Mouse (Mus musculus) forebrain, embryonic 16.5 days (tissue): ENCODE results near the gene Fancf. TPM values are rescaled to one million over a fixed set of nuclear protein-coding genes. Genes with fewer than 3 reads are reported as not detected.

Experiments
- ATAC-seq: fragments of 200-750 bp; cut with Nextera tagmentation; 2 replicates; pipeline ENCODE4 v1.8.0; 2017; ENCODE audit warnings: mild to moderate bottlenecking, moderate library complexity
- H3K27ac ChIP-seq: fragments of 300-500 bp; sonication (generic); 2 replicates; pipeline ENCODE4 v1.5.1; 2014; ENCODE audit warnings: low read length, control low read depth
- H3K27me3 ChIP-seq: fragments of 300-500 bp; sonication (generic); replicated peaks from 2 replicates; pipeline ENCODE4 v1.6.1; 2014; ENCODE audit warnings: low read length; ENCODE audit not compliant: control insufficient read depth, insufficient read depth
- H3K36me3 ChIP-seq: fragments of 300-500 bp; sonication (generic); 2 replicates; pipeline ENCODE4 v1.6.1; 2014; ENCODE audit not compliant: control insufficient read depth, insufficient read depth
- H3K4me1 ChIP-seq: fragments of 300-500 bp; sonication (generic); replicated peaks from 2 replicates; pipeline ENCODE4 v1.6.1; 2014; ENCODE audit warnings: low read length; ENCODE audit not compliant: control insufficient read depth, insufficient read depth
- H3K4me2 ChIP-seq: fragments of 300-500 bp; sonication (generic); 2 replicates; pipeline ENCODE4 v1.6.1; 2014; ENCODE audit warnings: mild to moderate bottlenecking, low read length, control low read depth
- H3K4me3 ChIP-seq: fragments of 300-500 bp; sonication (generic); replicated peaks from 2 replicates; pipeline ENCODE4 v1.5.1; 2014; ENCODE audit warnings: mild to moderate bottlenecking, low read length, control low read depth
- H3K9ac ChIP-seq: fragments of 300-500 bp; sonication (generic); replicated peaks from 2 replicates; pipeline ENCODE4 v1.6.1; 2014; ENCODE audit warnings: low read depth, low read length, control low read depth
- H3K9me3 ChIP-seq: fragments of 300-500 bp; sonication (generic); 2 replicates; pipeline ENCODE4 v1.6.1; 2016; ENCODE audit warnings: low read length; ENCODE audit not compliant: control insufficient read depth
- WGBS: fragments of 180-500 bp; shearing (Covaris S2); extraction: QIAGEN DNeasy Blood & Tissue Kit; methylation state at CpG from one replicate; pipeline ENCODE4 v1.1.7; 2014; 5-methylcytosine and 5-hydroxymethylcytosine counted together
- polyA plus RNA-seq: library from polyadenylated mRNA; unstranded; fragments of >200 nt; fragmentation: Nextera tagmentation; extraction: Ambion mirVana; gene quantifications from 2 replicates; pipeline ENCODE4 v1.2.1, GENCODE M21; 2015

Gene Fancf
- 8.5 and 9.4 TPM in 2 replicates for polyA plus RNA-seq

DNA sequence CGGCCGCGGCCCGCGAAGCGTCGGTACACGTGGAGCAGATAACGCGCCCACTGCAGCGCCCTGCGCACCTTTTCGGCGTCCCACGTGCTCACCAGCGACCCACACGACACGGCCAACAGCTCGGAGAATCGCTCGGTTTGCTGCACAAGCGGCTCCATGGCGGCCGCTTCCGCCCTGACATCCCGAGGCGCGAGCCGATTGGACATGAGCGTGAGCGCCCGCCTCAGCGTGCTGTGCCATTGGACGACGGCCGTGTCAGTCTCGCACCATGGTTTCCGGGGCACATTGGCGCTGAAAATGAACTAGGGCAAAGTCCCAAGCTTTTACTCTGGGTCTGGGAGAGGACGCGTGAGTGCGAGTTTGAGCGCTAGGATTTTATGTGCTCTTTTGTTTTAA is at the start of gene Fancf:
TSS of gene Fancf (minus strand) at position 171 of the 396 bp plus-strand sequence.
- H3K9me3 ChIP-seq = no peaks in the 10 kb centered on the region
- no peaks in the 10 kb centered on the region for H3K36me3 ChIP-seq
- H3K4me2 ChIP-seq = peak within 1 kb of the TSS; percentile 90
- H3K4me3 ChIP-seq = peak within 1 kb of the TSS; percentile 73
- H3K4me1 ChIP-seq = peaks cover 14% of the 10 kb centered on the region
- under 1% methylated on average over 43 of the region's 43 CpGs for WGBS
- no peaks in the 10 kb centered on the region for H3K27me3 ChIP-seq
- peak within 1 kb of the TSS; percentile 93 for H3K9ac ChIP-seq
- H3K27ac ChIP-seq = peak within 1 kb of the TSS; percentile 97
- ATAC-seq = peak; percentile 99

DNA sequence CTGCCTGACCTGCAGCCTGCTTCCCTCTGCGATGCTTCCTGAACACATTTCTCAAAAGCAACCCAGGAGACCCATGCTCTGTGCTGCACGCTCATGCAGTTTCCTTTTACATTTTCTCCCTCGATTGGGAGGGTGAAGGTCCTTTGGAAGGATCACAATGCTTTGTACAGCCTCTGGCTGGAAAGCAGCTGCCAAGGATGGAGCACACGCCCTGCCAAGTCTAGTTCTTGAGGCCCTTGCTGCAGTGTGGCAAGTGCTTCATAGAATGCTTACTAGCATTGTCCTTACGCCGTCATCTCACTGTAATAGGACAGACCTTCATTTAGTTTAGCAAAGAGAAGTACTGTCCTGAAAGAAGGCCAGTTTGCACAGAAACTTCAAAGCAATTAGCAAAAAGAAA is 37.0 kb upstream of the Fancf start:
- Histone ChIP-seq H3K9me3 (no peaks in the 10 kb centered on the region), H3K27ac (no peak overlapping the region), H3K27me3 (no peaks in the 10 kb centered on the region), H3K4me3 (no peak overlapping the region), H3K4me2 (no peak overlapping the region), H3K9ac (no peak overlapping the region), H3K36me3 (no peaks in the 10 kb centered on the region), H3K4me1 (no peaks in the 10 kb centered on the region)
- 39% methylated on average over 6 of the region's 6 CpGs for WGBS
- ATAC-seq = no peak

DNA sequence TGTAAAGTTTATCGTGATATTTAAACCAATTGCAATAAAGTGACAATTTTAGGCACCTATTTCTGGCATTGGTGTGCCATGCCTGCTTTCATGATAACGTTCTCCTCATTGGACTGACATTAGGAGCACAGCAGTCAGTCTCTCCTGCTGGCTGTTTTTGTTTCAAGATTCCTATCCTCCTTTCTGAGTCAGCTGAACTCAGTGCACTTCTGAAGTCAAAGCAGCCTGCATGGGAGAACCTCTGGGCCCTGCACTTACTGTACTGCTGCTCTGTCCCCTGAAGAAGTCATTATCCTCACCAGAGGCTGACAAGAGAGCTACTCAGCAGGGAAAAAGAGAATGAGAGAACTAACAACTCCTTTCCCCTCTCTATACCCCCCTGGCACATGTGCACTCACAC is 32.9 kb upstream of the Fancf start:
- 60% methylated on average over 2 of the region's 2 CpGs for WGBS
- H3K4me3 ChIP-seq = no peak overlapping the region
- H3K27ac ChIP-seq = no peak overlapping the region
- ATAC-seq = no peak
- H3K9ac ChIP-seq = no peak overlapping the region
- no peaks in the 10 kb centered on the region for H3K36me3 ChIP-seq
- H3K4me2 ChIP-seq = no peak overlapping the region
- no peaks in the 10 kb centered on the region for H3K4me1 ChIP-seq
- no peaks in the 10 kb centered on the region for H3K27me3 ChIP-seq
- no peaks in the 10 kb centered on the region for H3K9me3 ChIP-seq

DNA sequence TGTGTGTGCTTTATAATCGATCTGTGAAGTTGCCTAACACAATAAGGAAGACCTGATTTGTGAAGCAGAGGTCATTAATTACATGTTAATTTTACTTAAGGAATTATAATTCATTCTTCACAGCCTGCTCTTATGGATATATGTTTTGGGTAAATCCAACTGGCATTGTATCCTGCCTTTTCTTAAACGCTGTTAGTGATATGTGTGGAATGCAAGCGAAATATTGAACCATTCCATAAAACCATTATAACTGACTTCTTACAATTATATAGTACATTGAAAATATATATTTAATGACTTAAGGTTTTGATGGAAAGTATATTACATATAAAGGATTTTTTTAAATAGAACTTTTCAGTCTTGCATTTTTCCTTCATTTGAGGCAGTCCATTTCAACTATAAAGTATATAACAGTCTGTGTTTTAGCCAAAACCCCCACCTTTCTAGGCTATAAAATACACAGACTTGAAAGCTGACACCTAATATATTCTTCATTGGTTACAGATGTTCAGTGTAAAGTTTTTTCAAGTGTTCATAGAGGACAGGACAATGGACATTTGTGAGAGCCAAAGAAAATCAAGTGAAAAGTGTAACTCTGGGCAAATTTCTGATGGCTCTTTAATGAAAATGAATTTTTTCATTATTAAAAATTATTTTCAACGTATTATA is 32.2 kb upstream of the Fancf start:
- Histone ChIP-seq H3K9me3 (no peaks in the 10 kb centered on the region), H3K36me3 (no peaks in the 10 kb centered on the region), H3K27ac (no peak overlapping the region), H3K4me2 (no peak overlapping the region), H3K27me3 (no peaks in the 10 kb centered on the region), H3K4me1 (no peaks in the 10 kb centered on the region), H3K9ac (no peak overlapping the region), H3K4me3 (no peak overlapping the region)
- no peak for ATAC-seq
- 83% methylated on average over 4 of the region's 4 CpGs for WGBS

DNA sequence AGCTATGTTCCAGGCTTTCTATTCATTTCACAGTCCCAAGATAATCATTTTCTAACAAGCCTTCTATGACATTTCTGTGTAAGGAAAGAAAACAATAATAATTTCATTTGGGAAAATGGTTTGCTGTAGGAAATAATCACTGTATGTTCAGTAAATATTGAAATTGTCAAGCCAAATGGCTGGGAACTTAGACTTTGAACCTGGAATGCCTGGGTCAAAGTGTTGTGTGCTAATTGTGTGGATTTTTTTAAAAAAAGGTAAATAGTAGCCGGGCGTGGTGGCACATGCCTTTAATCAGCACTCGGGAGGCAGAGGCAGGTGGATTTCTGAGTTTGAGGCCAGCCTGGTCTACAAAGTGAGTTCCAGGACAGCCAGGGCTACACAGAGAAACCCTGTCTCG is 30.9 kb upstream of the Fancf start:
- 85% methylated on average over 4 of the region's 4 CpGs for WGBS
- H3K4me3 ChIP-seq = no peak overlapping the region
- no peaks in the 10 kb centered on the region for H3K9me3 ChIP-seq
- no peak overlapping the region for H3K4me2 ChIP-seq
- no peak overlapping the region for H3K9ac ChIP-seq
- no peaks in the 10 kb centered on the region for H3K27me3 ChIP-seq
- H3K36me3 ChIP-seq = no peaks in the 10 kb centered on the region
- ATAC-seq = no peak
- H3K27ac ChIP-seq = no peak overlapping the region
- H3K4me1 ChIP-seq = no peaks in the 10 kb centered on the region

DNA sequence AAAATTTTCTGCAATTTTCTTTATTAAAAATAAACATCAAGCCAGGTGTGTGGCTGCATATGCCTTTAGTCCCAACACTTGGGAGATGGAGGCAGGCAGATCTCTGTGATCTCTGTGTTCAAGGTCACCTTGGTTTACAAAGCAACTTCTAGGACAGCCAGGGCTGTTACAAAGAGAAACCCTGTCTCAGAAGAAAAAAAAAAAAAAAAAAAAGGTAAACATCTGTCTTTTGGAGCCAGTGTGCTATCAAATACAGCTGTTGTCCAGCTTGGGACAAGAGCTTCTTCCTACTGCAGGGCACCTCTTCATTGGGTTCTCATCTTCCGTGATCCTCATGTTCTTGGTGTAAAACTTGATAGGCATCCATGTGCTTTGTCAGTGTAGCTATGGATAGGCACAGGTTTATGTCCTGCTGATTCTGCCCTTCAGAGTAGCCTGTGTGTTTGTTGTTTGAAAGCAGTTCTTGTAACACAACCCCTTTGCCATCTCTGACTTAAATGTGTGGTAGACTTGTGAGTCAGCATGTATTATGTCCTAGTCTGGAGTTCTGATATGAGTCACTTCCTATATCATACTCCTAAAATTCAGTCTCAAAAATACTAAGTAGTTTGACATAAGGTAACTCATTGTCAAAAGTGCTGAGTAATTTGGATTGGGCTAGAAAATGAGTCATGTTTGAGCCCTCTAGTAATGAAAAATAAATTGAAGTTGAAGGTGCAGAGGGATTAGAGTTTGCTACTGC is 30.3 kb upstream of the Fancf start:
- no peaks in the 10 kb centered on the region for H3K9me3 ChIP-seq
- no peaks in the 10 kb centered on the region for H3K36me3 ChIP-seq
- H3K4me1 ChIP-seq = no peaks in the 10 kb centered on the region
- no peaks in the 10 kb centered on the region for H3K27me3 ChIP-seq
- WGBS = 97% methylated on average over 1 of the region's 1 CpGs
- ATAC-seq = no peak
- H3K9ac ChIP-seq = no peak overlapping the region
- H3K4me3 ChIP-seq = no peak overlapping the region
- H3K27ac ChIP-seq = no peak overlapping the region
- H3K4me2 ChIP-seq = no peak overlapping the region

DNA sequence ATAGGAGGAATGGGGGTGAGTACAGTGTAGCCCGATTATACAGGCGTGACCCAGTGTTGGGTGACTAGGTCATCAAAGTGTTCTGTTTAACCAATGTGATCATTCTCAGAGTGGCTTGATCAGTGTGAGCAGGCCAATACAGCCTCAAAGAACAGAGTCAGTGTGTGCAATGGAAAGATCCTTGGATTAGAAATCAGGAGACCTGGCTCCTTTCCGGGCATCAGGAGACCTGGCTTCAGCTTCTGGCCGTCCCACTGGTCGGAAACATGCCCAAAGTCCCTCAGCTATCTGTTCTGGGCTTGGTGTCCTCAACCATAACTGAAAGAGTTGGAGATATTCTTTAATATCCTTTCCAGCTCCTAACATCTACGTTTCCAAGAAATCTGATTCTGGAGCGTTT is 27.5 kb upstream of the Fancf start:
- Histone ChIP-seq H3K27ac (no peak overlapping the region), H3K9me3 (no peaks in the 10 kb centered on the region), H3K4me1 (no peaks in the 10 kb centered on the region), H3K4me3 (no peak overlapping the region), H3K4me2 (no peak overlapping the region), H3K9ac (no peak overlapping the region), H3K27me3 (no peaks in the 10 kb centered on the region), H3K36me3 (no peaks in the 10 kb centered on the region)
- WGBS = 92% methylated on average over 7 of the region's 7 CpGs
- no peak for ATAC-seq

DNA sequence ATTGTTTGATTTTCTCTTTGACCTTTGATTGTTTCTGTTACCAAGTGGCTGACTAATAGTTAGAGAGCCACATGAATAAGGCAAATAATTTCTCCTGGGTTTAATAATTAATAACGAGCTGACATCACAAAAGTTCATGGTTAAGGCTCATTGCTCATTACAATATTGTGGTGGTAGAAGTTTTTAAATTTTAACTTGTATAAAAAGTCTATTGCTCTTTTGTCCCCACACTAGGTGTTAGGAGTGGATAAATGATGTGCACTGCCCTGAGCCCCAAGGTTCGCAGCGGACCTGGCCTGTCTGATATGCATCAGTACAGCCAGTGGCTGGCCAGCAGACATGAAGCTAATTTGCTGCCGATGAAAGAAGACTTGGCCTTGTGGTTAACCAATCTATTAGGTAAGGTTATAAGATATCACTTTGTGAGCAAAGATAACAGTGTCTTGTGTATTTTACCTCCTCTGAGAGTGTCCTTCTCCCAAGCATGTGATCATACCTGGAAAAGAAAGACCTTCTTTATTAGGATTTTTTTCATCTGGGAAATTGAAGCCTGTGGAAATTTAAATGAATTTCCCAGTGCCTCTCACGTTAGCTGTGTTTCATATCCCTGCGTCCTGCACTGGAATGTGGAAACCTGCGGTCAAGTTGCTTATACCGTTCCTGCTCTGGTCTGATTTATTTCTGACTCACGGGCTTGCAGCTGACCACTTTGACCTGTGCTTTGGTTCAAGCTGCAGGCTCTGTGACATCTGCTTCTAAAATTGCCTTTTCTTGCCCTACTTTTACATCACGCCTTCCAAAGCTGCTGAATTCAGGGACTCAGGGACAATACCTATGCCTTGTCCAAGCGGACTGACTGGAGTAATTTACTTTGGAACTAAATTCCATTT is 25.9 kb upstream of the Fancf start:
- H3K4me2 ChIP-seq = no peak overlapping the region
- H3K27ac ChIP-seq = no peak overlapping the region
- no peaks in the 10 kb centered on the region for H3K9me3 ChIP-seq
- H3K4me1 ChIP-seq = no peaks in the 10 kb centered on the region
- H3K36me3 ChIP-seq = no peaks in the 10 kb centered on the region
- no peak overlapping the region for H3K9ac ChIP-seq
- 90% methylated on average over 11 of the region's 11 CpGs for WGBS
- no peaks in the 10 kb centered on the region for H3K27me3 ChIP-seq
- no peak overlapping the region for H3K4me3 ChIP-seq
- no peak for ATAC-seq

DNA sequence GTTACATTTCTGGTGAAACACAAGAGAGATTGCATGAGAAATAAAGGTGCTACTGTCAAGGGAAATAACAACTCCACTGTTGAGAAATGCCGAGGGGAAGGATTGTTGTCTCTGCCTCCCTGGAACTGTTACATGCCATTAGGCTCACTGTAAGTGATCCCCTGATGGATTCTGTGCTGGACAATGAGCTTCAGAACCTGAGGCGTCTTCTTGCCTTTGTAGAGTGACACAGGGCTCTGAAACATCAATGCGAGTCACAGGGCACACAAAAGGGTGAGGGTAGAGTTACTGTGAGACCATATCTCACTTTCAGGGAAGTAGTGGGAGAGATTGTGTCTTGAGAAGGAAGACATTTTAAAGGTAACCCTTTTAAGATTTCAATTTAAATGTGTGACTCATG is 23.3 kb upstream of the Fancf start:
- Histone ChIP-seq H3K36me3 (no peaks in the 10 kb centered on the region), H3K27ac (no peak overlapping the region), H3K9ac (no peak overlapping the region), H3K4me1 (no peaks in the 10 kb centered on the region), H3K27me3 (no peaks in the 10 kb centered on the region), H3K4me2 (no peak overlapping the region), H3K9me3 (no peaks in the 10 kb centered on the region), H3K4me3 (no peak overlapping the region)
- ATAC-seq = no peak
- 62% methylated on average over 3 of the region's 3 CpGs for WGBS
